Mouse (Mus musculus): ENCODE results near the gene Mgll.

DNA sequence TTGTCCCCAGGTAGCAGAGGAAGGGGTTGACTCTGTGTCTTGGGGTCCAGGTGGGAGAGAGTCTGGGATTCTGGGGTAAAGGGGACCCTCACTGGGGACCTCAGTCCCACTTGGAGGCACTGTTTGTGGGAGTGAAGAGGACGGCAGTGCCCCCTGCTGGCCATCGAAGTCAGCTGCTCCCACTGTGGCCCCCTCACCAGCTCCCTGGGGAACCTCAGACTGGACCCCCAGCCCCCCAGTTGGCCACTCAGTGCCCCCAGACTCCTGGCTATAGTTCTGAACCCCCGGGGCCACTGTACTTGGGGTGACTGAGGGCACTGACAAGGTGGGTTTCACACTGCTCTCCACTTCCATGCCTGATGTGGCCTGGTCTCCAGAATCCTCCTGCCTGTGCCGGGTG lies 125.1 kb downstream of the Mgll start:
- TF ChIP-seq POLR2A (IDR thresholded peaks at IDR 0.05; ENCODE audit: low read depth, low read length) = no peak
- peak; percentile 52; the same call in 1 of the 2 replicates for TF ChIP-seq CTCF (IDR thresholded peaks at IDR 0.05; ENCODE audit: borderline replicate concordance, insufficient read depth, low read length)
